Comparison of ENCODE assay signal across 11 mouse cellular contexts in the genomic region with DNA sequence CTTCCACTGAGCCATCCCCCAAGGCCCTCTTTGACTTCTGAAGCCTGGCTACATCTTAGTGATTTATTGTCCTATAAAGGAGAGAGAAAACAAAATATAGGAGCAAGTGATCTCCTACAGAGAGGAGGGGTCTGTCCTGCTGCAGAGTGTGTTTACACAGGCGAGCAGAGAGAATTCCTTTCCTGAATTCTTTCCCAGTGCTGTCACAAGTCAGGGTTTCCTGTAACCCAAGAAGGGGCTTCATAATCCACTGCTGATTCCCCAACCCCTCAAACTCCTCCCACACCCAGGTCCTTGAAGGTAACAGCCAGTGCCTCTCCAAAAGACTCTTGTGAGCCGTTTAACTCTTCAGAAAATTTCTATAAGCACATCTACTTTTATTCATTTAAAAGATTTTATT.
DNase-seq lines count a peak whose midpoint lies in the region; ATAC-seq lines count a peak whose summit lies in the region.
"Had no signal": no experiment of that assay in that cellular context is flagged by ENCODE, and none has a peak within 500 bp of the region (broad histone marks: within the 10 kb centered on the region; RNA-seq: fewer than 3 reads in every experiment).

No protein-coding gene starts in this region.

- intact Hi-C loops in heart, postnatal 14 days (cut with DNase I): no loop called here

- H3K4me2 ChIP-seq in heart, embryonic 12.5 days: no peak overlapping the region

- ATAC-seq in heart, embryonic 12.5 days (ENCODE audit: insufficient number of reproducible peaks, low FRiP score): peak; percentile 78

- no peaks in the 10 kb centered on the region for H3K36me3 ChIP-seq in heart, embryonic 12.5 days
- no peaks in the 10 kb centered on the region for H3K36me3 ChIP-seq in embryonic facial prominence, embryonic 10.5 days (replicated peaks)

- 0 out of 2 replicates have a peak, but pooled peaks cover 2% of the 10 kb centered on the region for H3K9me3 ChIP-seq in heart, embryonic 12.5 days (replicated peaks)
- no peaks in the 10 kb centered on the region for H3K9me3 ChIP-seq in embryonic facial prominence, embryonic 10.5 days

- H3K4me1 ChIP-seq in heart, embryonic 12.5 days (replicated peaks): peaks cover 41% of the 10 kb centered on the region
- peaks cover 45% of the 10 kb centered on the region for H3K4me1 ChIP-seq in embryonic facial prominence, embryonic 10.5 days

- H3K27ac ChIP-seq in heart, embryonic 12.5 days (ENCODE audit: poor library complexity, severe bottlenecking): peak overlapping the region; percentile 88
- H3K27ac ChIP-seq in embryonic facial prominence, embryonic 10.5 days (replicated peaks): peak overlapping the region; percentile 78

- no peak overlapping the region for H3K4me3 ChIP-seq in heart, embryonic 12.5 days
- 0 out of 2 replicates have a peak overlapping the region, but pooled peaks have one; percentile 0 for H3K4me3 ChIP-seq in embryonic facial prominence, embryonic 10.5 days

- no peak overlapping the region for H3K9ac ChIP-seq in heart, embryonic 12.5 days

- WGBS in heart, embryonic 12.5 days: 8% methylated on average over 2 of the region's 2 CpGs
- WGBS in embryonic facial prominence, embryonic 10.5 days: 28% methylated on average over 2 of the region's 2 CpGs

- DNase-seq in heart, postnatal 14 days: no peak
- DNase-seq in kidney, postnatal 4 days: peak; percentile 46 to 63
- DNase-seq in kidney, adult 8-10 months: no peak
- DNase-seq in embryonic facial prominence, embryonic 10.5 days (ENCODE audit: low spot score): peak; percentile 79
- DNase-seq in mesoderm, embryonic 11.5 days (ENCODE audit: low read depth, low spot score): peak; percentile 90
- no peak for DNase-seq in right cerebral cortex, postnatal 10 days (ENCODE audit: low spot score in 2 of 2)
- no peak for DNase-seq in gastrocnemius, postnatal 25 days
- DNase-seq: gastrocnemius, postnatal 10 days; layer of hippocampus, adult 9-11 months; thymus, adult 2 months had no signal

- H3K27me3 ChIP-seq in heart, embryonic 12.5 days (replicated peaks): no peaks in the 10 kb centered on the region
- H3K27me3 ChIP-seq in embryonic facial prominence, embryonic 10.5 days (replicated peaks; ENCODE audit: low read depth, poor library complexity, severe bottlenecking): no peaks in the 10 kb centered on the region

Comparison
In these comparisons a context has a peak if more than half of its experiments do, and no peak if none do; other contexts are left out.
1. DNase-seq: peak in kidney, postnatal 4 days (2 of 2), embryonic facial prominence, embryonic 10.5 days (single experiment) and mesoderm, embryonic 11.5 days (single experiment); none in heart, postnatal 14 days (0 of 2), kidney, adult 8-10 months (0 of 2), right cerebral cortex, postnatal 10 days (0 of 2) and gastrocnemius, postnatal 25 days (single experiment).